Mouse (Mus musculus): Measurements from ENCODE around the gene Oxa1l.

- no peak for TF ChIP-seq GATA2 (IDR thresholded peaks at IDR 0.05; ENCODE audit: borderline replicate concordance, low read depth, low read length)
- no peak for TF ChIP-seq CTCF (IDR thresholded peaks at IDR 0.05; ENCODE audit: low read depth, low read length)
Observed at GRCm38 (mm10) chr14:54377166-54377565, 16.5 kb downstream of the Oxa1l start.
